Comparison of ENCODE assay signal across 8 mouse cellular contexts in genomic region chr2:146221076-146221928, GRCm38 (mm10). TPM values are rescaled to one million over a fixed set of nuclear protein-coding genes. Genes with fewer than 3 reads are reported as not detected.
DNase-seq lines count a peak whose midpoint lies in the region; ATAC-seq and TF ChIP-seq lines count a peak whose summit lies in the region.

Insm1 (plus strand) TSS chr2:146221921.

- H3K27me3 ChIP-seq in kidney, postnatal 0 days (ENCODE audit: insufficient read depth, low read length): peaks cover 83% of the 10 kb centered on the region
- H3K27me3 ChIP-seq in liver, embryonic 13.5 days: peaks cover 97% of the 10 kb centered on the region

- peak within 1 kb of the TSS; percentile 87 for H3K4me2 ChIP-seq in kidney, postnatal 0 days (ENCODE audit: low read length)
- H3K4me2 ChIP-seq in liver, embryonic 13.5 days: peak within 1 kb of the TSS; percentile 72

- H3K4me1 ChIP-seq in kidney, postnatal 0 days (replicated peaks; ENCODE audit: insufficient read depth, low read length): peaks cover 31% of the 10 kb centered on the region
- peaks cover 28% of the 10 kb centered on the region for H3K4me1 ChIP-seq in liver, embryonic 13.5 days (replicated peaks)
- peaks cover 29% of the 10 kb centered on the region for H3K4me1 ChIP-seq in olfactory bulb, adult 2 months (ENCODE audit: control insufficient read depth, insufficient read depth, low read length)

- TF ChIP-seq POLR2A in olfactory bulb, adult 2 months (IDR thresholded peaks at IDR 0.05; ENCODE audit: insufficient read depth, low read depth, low read length): no peak

- ATAC-seq in kidney, postnatal 0 days (replicated peaks; ENCODE audit: low FRiP score, low read depth): peak; percentile 29; the same call in 1 of the 2 replicates
- ATAC-seq in liver, embryonic 13.5 days (ENCODE audit: low read depth): peak; percentile 63
- ATAC-seq in megakaryocyte-erythroid progenitor cell, adult 5-6 weeks (replicated peaks; ENCODE audit: low FRiP score, low TSS enrichment, poor library complexity, severe bottlenecking): no peak

- peak within 1 kb of the TSS; percentile 40 for H3K4me3 ChIP-seq in kidney, postnatal 0 days (replicated peaks; ENCODE audit: low read depth, low read length)
- H3K4me3 ChIP-seq in liver, embryonic 13.5 days (replicated peaks): peak within 1 kb of the TSS; percentile 56
- H3K4me3 ChIP-seq in olfactory bulb, adult 2 months (ENCODE audit: insufficient read depth, low read depth, low read length): peak within 1 kb of the TSS; percentile 53

- H3K9ac ChIP-seq in kidney, postnatal 0 days (ENCODE audit: low read depth, low read length): no peak within 1 kb of the TSS
- H3K9ac ChIP-seq in liver, embryonic 13.5 days: no peak within 1 kb of the TSS

- under 1% methylated on average over 79 of the region's 86 CpGs for WGBS in kidney, postnatal 0 days
- under 1% methylated on average over 67 of the region's 86 CpGs for WGBS in liver, embryonic 13.5 days (ENCODE audit: insufficient replicate concordance)
- under 1% methylated on average over 82 of the region's 86 CpGs for WGBS in olfactory bulb, adult 2 months

- no peak for TF ChIP-seq CTCF in kidney, postnatal 0 days (IDR thresholded peaks at IDR 0.05; ENCODE audit: low read depth)
- TF ChIP-seq CTCF in olfactory bulb, adult 2 months (IDR thresholded peaks at IDR 0.05; ENCODE audit: insufficient read depth, low read depth, low read length): no peak

- DNase-seq in thymus, postnatal 25 days: peak; percentile 9
- no peak for DNase-seq in thymus, postnatal 10 days (ENCODE audit: low spot score in 2 of 2)
- DNase-seq in cerebellum, adult 9-10 months: peak; percentile 46
- peak; percentile 53 for DNase-seq in forelimb bud, embryonic 11.5 days (ENCODE audit: low read depth, low spot score)
- peak; percentile 37 for DNase-seq in kidney, postnatal 0 days (ENCODE audit: low spot score)
- no peak for DNase-seq in liver, embryonic 13.5 days

- no peaks in the 10 kb centered on the region for H3K9me3 ChIP-seq in kidney, postnatal 0 days (replicated peaks; ENCODE audit: low read length)
- no peaks in the 10 kb centered on the region for H3K9me3 ChIP-seq in liver, embryonic 13.5 days (replicated peaks)

- H3K36me3 ChIP-seq in kidney, postnatal 0 days (ENCODE audit: insufficient read depth, low read length): no peaks in the 10 kb centered on the region
- no peaks in the 10 kb centered on the region for H3K36me3 ChIP-seq in liver, embryonic 13.5 days

- H3K27ac ChIP-seq in kidney, postnatal 0 days: no peak within 1 kb of the TSS
- no peak within 1 kb of the TSS for H3K27ac ChIP-seq in liver, embryonic 13.5 days
- H3K27ac ChIP-seq in olfactory bulb, adult 2 months (ENCODE audit: insufficient read depth, low read depth, low read length): peak within 1 kb of the TSS; percentile 71

RNA-seq across cellular contexts. Expression of gene Insm1, which starts in this region (rescaled TPM):
- polyA plus RNA-seq in kidney, postnatal 0 days (2015; fragmentation: Nextera tagmentation; extraction: Ambion mirVana): not detected in 2 replicates
- polyA plus RNA-seq in liver, embryonic 13.5 days (2015; fragmentation: Nextera tagmentation; extraction: Ambion mirVana): not detected in 2 replicates
- not detected in 2 replicates for polyA plus RNA-seq in olfactory bulb, adult 2 months (2012; ENCODE audit: insufficient read depth, insufficient read length, low replicate concordance, missing spikeins)
- total RNA-seq in megakaryocyte-erythroid progenitor cell, adult 5-6 weeks (2014; fragmentation: Nextera tagmentation): not detected in 2 replicates
- not detected in 2 replicates for total RNA-seq in megakaryocyte-erythroid progenitor cell, adult 5-6 weeks (2017)

Comparison
In these comparisons a context has a peak if more than half of its experiments do, and no peak if none do; other contexts are left out.
1. DNase-seq: peak in thymus, postnatal 25 days (single experiment), cerebellum, adult 9-10 months (single experiment) and forelimb bud, embryonic 11.5 days (single experiment); none in thymus, postnatal 10 days (0 of 2) and liver, embryonic 13.5 days (single experiment).
2. Peak in DNase-seq, ATAC-seq, H3K4me3 ChIP-seq and H3K4me2 ChIP-seq in kidney, postnatal 0 days; RNA of the gene not detected or under 1 TPM.
3. Peak in ATAC-seq, H3K4me3 ChIP-seq and H3K4me2 ChIP-seq in liver, embryonic 13.5 days; RNA of the gene not detected or under 1 TPM.
4. Peak in every context shown above with its lines, with median percentiles within 50 percentile points of each other: H3K4me3 ChIP-seq.